Mouse (Mus musculus): ENCODE measurements around the gene Ovch2.

The Ovch2 gene

GRCm38 (mm10) chr7:107742963-107743465 is 58.0 kb downstream of the Ovch2 start:
- no peak for DNase-seq

- no peak for DNase-seq
Measured at GRCm38 (mm10) chr7:107738726-107739125, 62.3 kb downstream of the Ovch2 start.

- no peak for DNase-seq
Measured at GRCm38 (mm10) chr7:107733162-107733561, 67.8 kb downstream of the Ovch2 start.
